Mouse (Mus musculus) left cerebral cortex, adult 8-10 months (tissue): Measurements from ENCODE around the gene Tpbgl. TPM values are rescaled to one million over a fixed set of nuclear protein-coding genes. Genes with fewer than 3 reads are reported as not detected.

ENCODE experiments used
- DNase-seq, 2 experiments: peaks; one replicate each; pipeline ENCODE4 v3.0.0; 2022; ENCODE audit warnings: low spot score in 2 of 2
- total RNA-seq, 4 experiments: library from RNA; stranded (reverse); gene quantifications; 2 replicates each; pipeline ENCODE4 v1.2.4; 2022

Tpbgl gene
- total RNA-seq, 4 experiments from 2014 or later: 3.8 to 6.5 (median 4.7) TPM

- DNase-seq: no peak
Measured at GRCm38 (mm10) chr7:99580247-99580646, 46.7 kb downstream of the Tpbgl start.

GRCm38 (mm10) chr7:99579491-99580190 lies 47.3 kb downstream of the Tpbgl start:
- peak in 1 of 2 experiments; percentile 58 for DNase-seq

GRCm38 (mm10) chr7:99578246-99578645 lies 48.7 kb downstream of the Tpbgl start:
- DNase-seq: no peak

Other genes with a start within 250 kb of the Tpbgl start
- gene Gdpd5, start 245.7 kb downstream of the Tpbgl start, total RNA-seq: 10 to 100 TPM; 38.3 to 48.7 (median 40.9) TPM
- gene Klhl35, start 161.1 kb downstream of the Tpbgl start, total RNA-seq: 1 to 10 TPM; 1.5 to 4.9 (median 3.7) TPM
- gene Rps3, start 143.4 kb downstream of the Tpbgl start, total RNA-seq: 100 to 1,000 TPM; 240 to 334 (median 272) TPM
- 100 to 1,000 TPM; 168 to 199 (median 184) TPM for gene Arrb1, start 91.6 kb downstream of the Tpbgl start, total RNA-seq
- gene Slco2b1, start 84.2 kb upstream of the Tpbgl start, total RNA-seq: 10 to 100 TPM; 11.9 to 20.5 (median 16.2) TPM
- under 1 TPM in 1 of 4 experiments, not detected in 3; 0.46 TPM for gene Olfr520, start 103.2 kb upstream of the Tpbgl start, total RNA-seq
- not detected for gene Olfr521, start 136.4 kb upstream of the Tpbgl start, total RNA-seq
- 1 to 10 TPM; 2.9 to 5.0 (median 4.2) TPM for gene Neu3, start 201.3 kb upstream of the Tpbgl start, total RNA-seq
- gene Xrra1, start 232.0 kb upstream of the Tpbgl start, total RNA-seq: 1 to 10 TPM; 1.2 to 2.2 (median 1.4) TPM
- gene Spcs2, start 236.4 kb upstream of the Tpbgl start, total RNA-seq: 10 to 100 TPM; 93.8 to 95.8 (median 95.0) TPM